In the genomic region with DNA sequence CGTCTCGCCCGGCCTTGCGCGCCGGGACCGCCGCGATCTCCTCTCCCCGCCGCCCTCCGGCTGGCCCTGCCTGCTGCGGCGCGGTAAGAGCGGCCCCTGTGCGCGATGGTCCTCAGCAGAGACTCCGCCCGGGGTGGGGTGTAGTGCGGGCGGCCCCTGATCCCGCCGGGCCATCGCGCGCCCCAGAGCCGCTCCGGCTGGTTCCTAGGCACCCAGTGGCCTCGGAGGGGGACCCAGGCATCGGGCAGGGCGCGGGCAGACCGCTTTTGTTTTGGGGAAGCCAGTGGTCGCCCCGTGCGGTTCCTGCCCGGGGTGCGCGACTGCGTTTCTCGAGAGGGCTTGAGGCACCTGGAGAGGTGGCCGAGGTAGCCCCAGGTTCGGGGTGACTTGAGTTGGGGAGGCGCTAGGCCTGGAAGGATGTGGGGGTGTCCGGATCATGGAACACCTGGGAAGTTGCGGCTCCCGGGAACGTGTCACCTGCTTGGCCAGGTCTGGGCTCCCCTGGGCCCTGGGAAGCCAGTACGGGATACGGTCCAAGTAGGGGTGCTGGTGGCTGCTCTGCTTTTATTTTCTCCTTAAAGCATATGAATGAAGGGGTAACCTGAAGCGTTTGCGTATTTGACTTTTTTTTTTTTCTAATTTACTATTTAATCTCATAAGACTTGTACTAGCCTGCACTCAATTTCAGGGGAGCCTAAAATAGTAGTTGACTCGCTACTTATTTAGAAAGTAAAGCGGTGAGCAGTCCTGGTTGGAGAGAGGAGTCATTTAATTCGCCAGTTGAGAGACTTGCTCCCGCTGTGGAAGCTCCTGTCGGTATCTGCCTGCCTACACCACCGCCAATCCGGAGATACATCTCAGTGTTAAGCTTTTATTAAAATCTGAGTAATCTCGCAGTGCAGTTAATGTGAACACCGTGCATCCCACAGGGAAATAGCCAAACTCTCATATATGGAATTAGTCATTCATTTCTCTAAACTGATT, we compare ENCODE assay signal across 8 mouse cellular contexts. TPM values are rescaled to one million over a fixed set of nuclear protein-coding genes. Genes with fewer than 3 reads are reported as not detected.
DNase-seq lines count a peak whose midpoint lies in the region; ATAC-seq and TF ChIP-seq lines count a peak whose summit lies in the region.

No protein-coding gene starts in this region.

- no peaks in the 10 kb centered on the region for H3K9me3 ChIP-seq in hindbrain, embryonic 14.5 days (ENCODE audit: control insufficient read depth, low read length)
- no peaks in the 10 kb centered on the region for H3K9me3 ChIP-seq in liver, embryonic 16.5 days (replicated peaks; ENCODE audit: control insufficient read depth, low read length)

- DNase-seq in lung, adult 2 months = peak; percentile 77
- DNase-seq in lung, postnatal 4 days = no peak
- DNase-seq in T-cell, adult 2 months (ENCODE audit: low spot score) = peak; percentile 28
- peak; percentile 47 for DNase-seq in embryo, embryonic 11 days
- peak; percentile 36 for DNase-seq in hindbrain, embryonic 14.5 days (ENCODE audit: low spot score)
- DNase-seq in skeletal muscle tissue, adult 2 months (ENCODE audit: low read depth, low spot score) = peak; percentile 37
- no peak for DNase-seq in left cerebral cortex, postnatal 36 days (ENCODE audit: low spot score in 2 of 2)

- TF ChIP-seq CTCF in lung, adult 2 months (IDR thresholded peaks at IDR 0.05; ENCODE audit: insufficient read depth, low read length) = no peak

- under 1% methylated on average over 62 of the region's 62 CpGs for WGBS in lung, adult 2 months
- 1% methylated on average over 62 of the region's 62 CpGs for WGBS in hindbrain, embryonic 14.5 days
- under 1% methylated on average over 61 of the region's 62 CpGs for WGBS in liver, embryonic 16.5 days (ENCODE audit: insufficient replicate concordance)

- intact Hi-C loops in left cerebral cortex, postnatal 36 days (cut with DNase I) = loop anchor here (2.0 to 5.0 kb wide), 5 partner anchors 60 to 242 kb away; no protein-coding TSS in a partner anchor

- ATAC-seq in hindbrain, embryonic 14.5 days (ENCODE audit: low FRiP score) = peak; percentile 68; the same call in 1 of the 2 replicates
- ATAC-seq in liver, embryonic 16.5 days (ENCODE audit: low read depth) = peak; percentile 75

- H3K4me2 ChIP-seq in hindbrain, embryonic 14.5 days (replicated peaks) = peak overlapping the region; percentile 94
- H3K4me2 ChIP-seq in liver, embryonic 16.5 days (ENCODE audit: low read depth, low read length) = peak overlapping the region; percentile 74

- H3K9ac ChIP-seq in hindbrain, embryonic 14.5 days = peak overlapping the region; percentile 97
- peak overlapping the region; percentile 82 for H3K9ac ChIP-seq in liver, embryonic 16.5 days (ENCODE audit: low read depth, low read length)

- TF ChIP-seq POLR2A in lung, adult 2 months (IDR thresholded peaks at IDR 0.05; ENCODE audit: borderline replicate concordance, extremely low read depth, low read depth, low read length) = no peak

- H3K27ac ChIP-seq in hindbrain, embryonic 14.5 days = peak overlapping the region; percentile 87
- H3K27ac ChIP-seq in liver, embryonic 16.5 days (ENCODE audit: low read length) = peak overlapping the region; percentile 78

- no peaks in the 10 kb centered on the region; the same call in 1 of the 2 replicates for H3K36me3 ChIP-seq in hindbrain, embryonic 14.5 days (replicated peaks; ENCODE audit: control insufficient read depth, insufficient read depth)
- H3K36me3 ChIP-seq in liver, embryonic 16.5 days (ENCODE audit: control insufficient read depth, insufficient read depth) = no peaks in the 10 kb centered on the region

- H3K4me1 ChIP-seq in lung, adult 2 months (ENCODE audit: control insufficient read depth, insufficient read depth, low read length) = peaks cover 20% of the 10 kb centered on the region; the same call in 1 of the 2 replicates
- H3K4me1 ChIP-seq in hindbrain, embryonic 14.5 days (replicated peaks; ENCODE audit: control insufficient read depth, insufficient read depth, low read length) = peaks cover 16% of the 10 kb centered on the region
- peaks cover 7% of the 10 kb centered on the region for H3K4me1 ChIP-seq in liver, embryonic 16.5 days (ENCODE audit: control insufficient read depth, low read depth, low read length)

- H3K4me3 ChIP-seq in lung, adult 2 months (replicated peaks; ENCODE audit: extremely low read depth, low read depth, low read length) = peak overlapping the region; percentile 91
- peak overlapping the region; percentile 77 for H3K4me3 ChIP-seq in hindbrain, embryonic 14.5 days (replicated peaks; ENCODE audit: low read length)
- H3K4me3 ChIP-seq in liver, embryonic 16.5 days (ENCODE audit: low read depth, low read length) = peak overlapping the region; percentile 74

- no peaks in the 10 kb centered on the region for H3K27me3 ChIP-seq in hindbrain, embryonic 14.5 days (ENCODE audit: control insufficient read depth, insufficient read depth, low read length)
- H3K27me3 ChIP-seq in liver, embryonic 16.5 days (ENCODE audit: control insufficient read depth, insufficient read depth, low read depth, low read length) = no peaks in the 10 kb centered on the region

RNA-seq across cellular contexts. Expression of a gene that starts 1.0 kb away (rescaled TPM):
- 113 and 270 TPM in 2 replicates for polyA plus RNA-seq in lung, adult 2 months (2012; rRNA removed)
- 20.6 and 23.7 TPM in 2 replicates for polyA plus RNA-seq in hindbrain, embryonic 14.5 days (2014; fragmentation: Nextera tagmentation; extraction: Ambion mirVana)
- 13.6 and 15.8 TPM in 2 replicates for polyA plus RNA-seq in liver, embryonic 16.5 days (2015; fragmentation: Nextera tagmentation; extraction: Ambion mirVana)
- 10 to 100 TPM; 68.0 to 79.8 TPM for total RNA-seq in left cerebral cortex, postnatal 36 days (2021)

Comparison
In these comparisons a context has a peak if more than half of its experiments do, and no peak if none do; other contexts are left out.
1. DNase-seq: peak in lung, adult 2 months (single experiment), T-cell, adult 2 months (single experiment), embryo, embryonic 11 days (single experiment), hindbrain, embryonic 14.5 days (single experiment) and skeletal muscle tissue, adult 2 months (single experiment); none in lung, postnatal 4 days (0 of 2) and left cerebral cortex, postnatal 36 days (0 of 2).
2. Peak in every context shown above with its lines, with median percentiles within 50 percentile points of each other: H3K4me3 ChIP-seq.